Mouse (Mus musculus) gastrocnemius, adult 2 months (tissue): ENCODE results near the gene Pnpo. TPM values are rescaled to one million over a fixed set of nuclear protein-coding genes. Genes with fewer than 3 reads are reported as not detected.
A peak's percentile ranks its signal among the peaks of the same experiment; 100 is the strongest.

ENCODE experiments used
- DNase-seq: peaks from one replicate; pipeline ENCODE4 v3.0.0; 2022
- H3K27ac ChIP-seq: fragments of 200-600 bp; 2 replicates; pipeline ENCODE4 v1.8.1; 2022; ENCODE audit warnings: mild to moderate bottlenecking
- H3K4me3 ChIP-seq: fragments of 200-600 bp; 2 replicates; pipeline ENCODE4 v1.8.1; 2022; ENCODE audit warnings: mild to moderate bottlenecking, moderate library complexity
- CTCF ChIP-seq: fragments of 200-600 bp; IDR thresholded peaks from 2 replicates; pipeline ENCODE4 v1.8.1; 2022; ENCODE audit warnings: antibody characterized with exemption, mild to moderate bottlenecking, moderate library complexity
- intact Hi-C: fragments of 180-260 bp; cut with DNase I; formaldehyde crosslinking; loops from one replicate; pipeline ENCODE4 v1.15.1; 2025
- long read RNA-seq, 2 experiments: library from polyadenylated mRNA; stranded (forward); transcript quantifications; one replicate each; pipeline ENCODE4 v2.0.0; 2021
- total RNA-seq, 2 experiments: library from RNA; stranded (reverse); gene quantifications; 2 replicates each; pipeline ENCODE4 v1.2.3; 2021

Gene Pnpo
- total RNA-seq = 1 to 10 TPM; 7.4 to 8.2 TPM
- long read RNA-seq, experiment 1, transcript Pnpo-201 (7 exons, 1,994 nt) = major isoform, 13 of 16 reads
- long read RNA-seq, experiment 1, partial matches to known transcripts = 0 of 16 reads
- long read RNA-seq, experiment 1, other reads (novel, unspliced or antisense) = 3 of 16 reads
- long read RNA-seq, experiment 2, transcript Pnpo-201 (7 exons, 1,994 nt) = major isoform, 14 of 16 reads
- long read RNA-seq, experiment 2, partial matches to known transcripts = 0 of 16 reads
- long read RNA-seq, experiment 2, other reads (novel, unspliced or antisense) = 2 of 16 reads

GRCm38 (mm10) chr11:96943746-96944304 is at the start of gene Pnpo:
Pnpo (minus strand) TSS chr11:96943986.
- Histone ChIP-seq H3K4me3 (peak within 1 kb of the TSS; percentile 74), H3K27ac (peak within 1 kb of the TSS; percentile 89)
- TF ChIP-seq CTCF = no peak
- intact Hi-C loops = no loop called here
- peak; percentile 92 for DNase-seq

GRCm38 (mm10) chr11:96992722-96993311 is 49.0 kb upstream of the Pnpo start:
- Histone ChIP-seq H3K4me3 (no peak overlapping the region), H3K27ac (peak overlapping the region; percentile 38)
- no peak for DNase-seq
- no peak for TF ChIP-seq CTCF
- intact Hi-C loops = no loop called here

DNA sequence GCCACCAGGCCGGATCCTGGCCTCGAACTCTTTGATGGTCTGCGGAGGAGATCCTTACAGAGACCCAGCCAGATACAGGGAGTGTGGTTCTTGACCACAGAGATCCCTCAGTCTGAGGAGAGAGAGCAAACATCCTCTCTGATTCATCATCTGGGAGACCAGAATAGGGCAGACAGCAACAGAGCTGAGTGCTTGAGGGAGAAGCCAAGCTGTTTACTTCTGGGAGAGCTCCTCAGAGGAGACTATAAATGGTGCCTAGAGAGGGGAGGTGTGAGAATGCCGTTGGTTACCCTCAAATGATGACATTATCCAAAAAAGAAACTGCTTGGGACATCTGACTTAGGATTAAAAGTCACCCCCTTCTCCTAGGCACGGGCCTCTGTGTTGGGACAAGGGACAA is 47.7 kb upstream of the Pnpo start:
- no peak overlapping the region for H3K4me3 ChIP-seq
- H3K27ac ChIP-seq = no peak overlapping the region
- no peak for DNase-seq
- TF ChIP-seq CTCF = no peak
- intact Hi-C loops = no loop called here

DNA sequence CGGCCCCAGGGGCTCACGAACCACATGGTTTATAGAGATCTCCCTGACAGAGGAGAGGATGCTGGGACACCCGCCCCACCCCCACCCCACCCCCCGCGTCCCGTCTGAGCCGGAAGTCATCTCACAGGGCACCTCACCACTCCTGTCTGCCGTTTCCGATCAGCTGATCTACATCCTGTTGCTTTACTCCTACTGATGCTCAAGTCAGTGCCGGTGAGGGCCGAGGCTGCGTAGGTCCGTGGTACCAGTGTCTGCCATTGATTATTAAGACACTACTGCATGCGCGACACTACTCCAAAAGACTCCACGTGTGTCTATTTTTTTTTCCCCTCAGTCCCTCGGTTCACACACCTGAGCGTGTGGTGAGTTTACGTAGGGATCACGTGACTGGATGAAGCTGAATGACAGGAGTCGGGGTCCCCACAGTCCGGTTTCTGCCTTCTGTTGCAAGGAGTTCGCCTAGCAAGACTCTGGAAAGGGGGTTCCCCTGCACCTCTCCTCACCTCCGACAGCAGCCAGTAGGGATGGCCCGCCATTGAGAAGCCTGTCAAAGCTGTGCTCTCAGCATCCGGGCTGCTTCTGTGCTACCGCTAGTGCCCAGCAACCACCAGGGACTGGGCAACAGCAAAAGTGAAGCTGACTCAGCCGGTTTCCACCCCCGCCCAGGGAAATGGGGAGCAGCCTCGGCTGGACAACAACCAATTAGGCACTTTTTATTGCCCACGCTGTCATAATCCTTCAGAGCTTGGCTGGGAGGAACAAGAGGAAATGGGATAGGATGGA is 44.3 kb upstream of the Pnpo start:
- no peak overlapping the region for H3K27ac ChIP-seq
- peak overlapping the region; percentile 28; the same call in 1 of the 2 replicates for H3K4me3 ChIP-seq
- no peak for TF ChIP-seq CTCF
- intact Hi-C loops = no loop called here
- no peak for DNase-seq

DNA sequence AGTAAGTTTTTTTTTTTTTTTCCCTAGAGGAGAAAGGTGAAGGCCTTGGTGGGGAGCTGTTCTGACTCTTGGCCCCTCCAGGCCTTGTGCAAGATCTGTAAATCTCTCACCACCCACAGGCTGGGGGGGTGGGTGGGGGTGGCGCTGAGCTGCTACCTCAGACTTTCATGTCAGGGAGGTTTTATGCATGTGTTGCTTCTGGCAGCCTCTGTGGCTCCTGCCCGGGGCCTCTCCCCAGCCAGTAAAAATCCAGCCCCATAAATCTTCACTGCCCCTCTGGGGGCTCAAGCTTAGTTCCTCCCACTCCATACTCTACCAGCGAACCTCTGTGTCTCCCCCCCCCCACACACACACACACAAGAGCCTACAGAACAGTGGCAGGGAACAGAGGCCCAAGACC is 42.7 kb upstream of the Pnpo start:
- intact Hi-C loops = no loop called here
- no peak overlapping the region for H3K27ac ChIP-seq
- H3K4me3 ChIP-seq = no peak overlapping the region
- no peak for DNase-seq
- TF ChIP-seq CTCF = no peak

GRCm38 (mm10) chr11:96984903-96985302 is 41.1 kb upstream of the Pnpo start:
- no peak for DNase-seq
- Histone ChIP-seq H3K4me3 (no peak overlapping the region), H3K27ac (no peak overlapping the region)
- no peak for TF ChIP-seq CTCF
- intact Hi-C loops = loop anchor here (2.0 kb wide), 1 partner anchor 98 kb away; no protein-coding TSS in a partner anchor

DNA sequence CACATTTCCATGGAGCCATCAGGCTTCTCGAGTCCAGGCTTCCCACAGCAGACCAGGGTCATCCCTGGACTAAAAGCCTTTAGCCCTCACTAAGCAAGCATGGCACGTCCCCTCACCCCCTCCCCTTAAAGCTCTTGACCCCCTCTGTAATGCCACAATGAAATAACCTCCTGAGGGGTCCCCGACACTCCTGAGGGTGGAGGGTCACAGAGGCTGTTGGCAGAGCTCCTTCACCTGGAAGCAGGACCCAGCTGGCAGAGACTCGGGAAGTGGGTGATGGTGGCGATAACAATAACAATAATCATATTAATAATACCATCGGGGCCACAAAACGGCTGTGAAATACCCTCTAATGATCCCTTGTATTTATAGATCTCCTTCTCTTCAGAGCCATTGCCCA is 39.1 kb upstream of the Pnpo start, which contains the start of gene Sp2:
Sp2 (minus strand) TSS at position 101 of the 400 bp plus-strand sequence.
- intact Hi-C loops = loop anchor here (1.0 kb wide), 1 partner anchor 43 kb away; no protein-coding TSS in a partner anchor
- no peak within 1 kb of the TSS for H3K27ac ChIP-seq
- TF ChIP-seq CTCF = no peak
- no peak for DNase-seq
- no peak within 1 kb of the TSS for H3K4me3 ChIP-seq

GRCm38 (mm10) chr11:96982355-96982754 is 38.6 kb upstream of the Pnpo start:
- peak; percentile 82 for DNase-seq
- H3K4me3 ChIP-seq = no peak overlapping the region
- TF ChIP-seq CTCF = peak; percentile 92
- no peak overlapping the region for H3K27ac ChIP-seq
- intact Hi-C loops = loop anchor here (1.0 kb wide), 1 partner anchor 44 kb away; no protein-coding TSS in a partner anchor

GRCm38 (mm10) chr11:96981461-96981860 is 37.7 kb upstream of the Pnpo start:
- intact Hi-C loops = no loop called here
- Histone ChIP-seq H3K4me3 (no peak overlapping the region), H3K27ac (no peak overlapping the region)
- no peak for DNase-seq
- no peak for TF ChIP-seq CTCF

DNA sequence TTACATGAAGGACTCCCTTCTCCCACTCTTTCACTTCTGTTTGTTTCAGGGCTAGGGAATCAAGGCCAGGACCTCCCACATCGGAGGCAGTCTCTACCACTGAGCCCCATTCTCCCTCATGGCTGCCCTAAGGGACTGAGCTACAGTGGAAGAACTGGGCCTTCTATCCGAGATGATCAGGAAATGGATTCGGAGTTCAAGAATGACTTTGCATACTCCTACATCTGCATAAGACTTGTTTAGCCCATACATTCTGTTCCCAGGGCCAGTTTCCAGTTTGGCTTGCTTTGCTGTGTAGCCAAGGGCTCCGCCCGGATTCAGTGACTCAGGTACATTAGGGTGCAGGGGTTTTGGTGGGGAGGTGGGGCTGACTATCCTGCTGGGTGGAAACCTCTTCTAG is 36.2 kb upstream of the Pnpo start:
- no peak overlapping the region for H3K4me3 ChIP-seq
- DNase-seq = no peak
- intact Hi-C loops = no loop called here
- TF ChIP-seq CTCF = no peak
- H3K27ac ChIP-seq = no peak overlapping the region

DNA sequence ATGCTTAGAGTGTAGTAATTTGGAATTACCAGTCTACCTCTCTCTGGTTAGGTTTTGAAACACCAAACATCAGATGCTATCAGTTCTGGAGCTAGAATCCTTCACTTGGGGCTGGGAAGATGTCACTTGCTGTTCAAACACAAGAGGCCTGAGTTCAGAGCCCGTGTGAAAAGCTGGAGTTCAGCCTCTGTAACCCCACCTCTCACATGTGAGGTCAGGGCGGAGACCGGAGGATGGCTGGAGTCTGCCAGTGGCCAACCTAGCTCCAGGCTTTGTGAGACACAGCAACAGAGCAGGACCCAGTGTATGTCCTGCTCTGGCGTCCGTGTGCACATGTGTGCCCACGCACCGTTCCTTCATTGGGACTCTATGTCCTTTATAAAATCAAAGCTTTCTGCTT is 35.5 kb upstream of the Pnpo start:
- Histone ChIP-seq H3K4me3 (no peak overlapping the region), H3K27ac (no peak overlapping the region)
- intact Hi-C loops = no loop called here
- DNase-seq = no peak
- TF ChIP-seq CTCF = no peak

GRCm38 (mm10) chr11:96978401-96979246 is 34.8 kb upstream of the Pnpo start:
- Histone ChIP-seq H3K27ac (peak overlapping the region; percentile 97), H3K4me3 (peak overlapping the region; percentile 80)
- DNase-seq = no peak
- intact Hi-C loops = no loop called here
- TF ChIP-seq CTCF = no peak
